Mouse (Mus musculus) hindbrain, embryonic 11.5 days (tissue): Measurements from ENCODE around the gene Neurl3. TPM values are rescaled to one million over a fixed set of nuclear protein-coding genes. Genes with fewer than 3 reads are reported as not detected.

ENCODE experiments used
- ATAC-seq: fragments of 200-750 bp; cut with Nextera tagmentation; 2 replicates; pipeline ENCODE4 v1.8.0; 2017; ENCODE audit warnings: mild to moderate bottlenecking, moderate TSS enrichment, moderate library complexity; ENCODE audit not compliant: low FRiP score
- DNase-seq: peaks from one replicate; pipeline ENCODE4 v3.0.0-alpha.2; 2015; ENCODE audit warnings: low spot score
- H3K27ac ChIP-seq: fragments of 300-500 bp; sonication (generic); 2 replicates; pipeline ENCODE4 v1.5.1; 2014; ENCODE audit warnings: mild to moderate bottlenecking, low read depth, low read length
- H3K27me3 ChIP-seq: fragments of 300-500 bp; sonication (generic); 2 replicates; pipeline ENCODE4 v1.6.1; 2014; ENCODE audit warnings: mild to moderate bottlenecking, low read length, moderate library complexity, mixed read lengths; ENCODE audit not compliant: control insufficient read depth, insufficient read depth
- H3K36me3 ChIP-seq: fragments of 300-500 bp; sonication (generic); 2 replicates; pipeline ENCODE4 v1.6.1; 2014; ENCODE audit warnings: mild to moderate bottlenecking, low read length, moderate library complexity, mixed read lengths; ENCODE audit not compliant: control insufficient read depth, insufficient read depth
- H3K4me1 ChIP-seq: fragments of 300-500 bp; sonication (generic); replicated peaks from 2 replicates; pipeline ENCODE4 v1.6.1; 2014; ENCODE audit warnings: low read length, mixed read lengths; ENCODE audit not compliant: control insufficient read depth, insufficient read depth
- H3K4me2 ChIP-seq: fragments of 300-500 bp; sonication (generic); replicated peaks from 2 replicates; pipeline ENCODE4 v1.6.1; 2014; ENCODE audit warnings: mild to moderate bottlenecking, low read depth, low read length
- H3K4me3 ChIP-seq: fragments of 300-500 bp; sonication (generic); 2 replicates; pipeline ENCODE4 v1.5.1; 2014; ENCODE audit warnings: low read depth, low read length
- H3K9ac ChIP-seq: fragments of 300-500 bp; sonication (generic); 2 replicates; pipeline ENCODE4 v1.6.1; 2014; ENCODE audit warnings: low read depth, low read length
- H3K9me3 ChIP-seq: fragments of 300-500 bp; sonication (generic); 2 replicates; pipeline ENCODE4 v1.6.1; 2016; ENCODE audit warnings: low read length; ENCODE audit not compliant: control insufficient read depth
- WGBS: fragments of 180-500 bp; shearing (Covaris S2); extraction: QIAGEN DNeasy Blood & Tissue Kit; methylation state at CpG from one replicate; pipeline ENCODE4 v1.1.7; 2014; 5-methylcytosine and 5-hydroxymethylcytosine counted together
- polyA plus RNA-seq: library from polyadenylated mRNA; unstranded; fragments of >200 nt; fragmentation: Nextera tagmentation; extraction: Ambion mirVana; gene quantifications from 2 replicates; pipeline ENCODE4 v1.2.1, GENCODE M21; 2014

Gene Neurl3
- polyA plus RNA-seq, 1 experiment from 2014 or later: 1.3 TPM

DNA sequence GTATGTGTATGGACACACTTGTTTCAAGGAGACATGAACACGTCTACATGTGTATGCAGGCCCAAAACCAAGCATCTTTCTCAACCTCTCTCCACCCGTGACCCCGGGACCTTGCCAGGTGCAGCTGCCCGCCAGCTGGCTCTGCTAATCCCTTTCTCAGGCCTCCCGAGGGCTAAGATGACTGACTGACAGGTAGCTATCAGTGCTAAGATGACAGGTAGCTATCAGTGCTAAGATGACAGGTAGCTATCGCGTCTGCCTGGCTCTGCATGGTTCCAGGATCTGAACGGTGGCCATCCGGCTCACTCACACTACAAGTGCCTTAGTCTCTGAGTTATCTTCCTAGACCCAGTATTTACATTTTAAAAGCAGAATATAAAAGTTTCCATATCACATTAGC lies 46.0 kb downstream of the Neurl3 start:
- Histone ChIP-seq H3K4me3 (no peak overlapping the region), H3K4me2 (no peak overlapping the region), H3K36me3 (peaks cover 3% of the 10 kb centered on the region; the same call in 1 of the 2 replicates), H3K9me3 (no peaks in the 10 kb centered on the region), H3K27me3 (no peaks in the 10 kb centered on the region), H3K9ac (no peak overlapping the region), H3K4me1 (no peaks in the 10 kb centered on the region), H3K27ac (no peak overlapping the region)
- 89% methylated on average over 9 of the region's 9 CpGs for WGBS
- no peak for DNase-seq
- ATAC-seq: no peak

DNA sequence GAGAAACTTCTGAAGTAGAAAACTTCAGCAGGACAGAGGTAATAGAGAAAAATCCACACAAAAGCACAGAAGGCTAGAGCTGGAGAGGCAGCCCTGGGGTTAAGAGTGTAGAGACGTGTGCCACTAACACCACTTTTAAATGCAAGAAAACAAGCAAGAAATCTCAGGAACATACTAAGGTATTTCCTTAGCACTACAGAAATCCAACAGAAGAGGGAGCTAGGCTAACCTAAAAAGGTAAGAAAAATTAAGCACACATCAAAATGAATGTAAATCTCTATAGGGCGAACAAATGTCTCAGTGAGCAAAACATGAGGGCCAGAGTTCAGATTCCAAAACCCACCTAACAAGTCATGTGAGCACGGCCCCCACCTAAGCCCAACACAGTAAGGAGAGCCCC lies 49.8 kb downstream of the Neurl3 start:
- WGBS: 91% methylated on average over 3 of the region's 3 CpGs
- H3K4me2 ChIP-seq: no peak overlapping the region
- H3K4me1 ChIP-seq: no peaks in the 10 kb centered on the region
- no peak overlapping the region for H3K27ac ChIP-seq
- DNase-seq (no peak), ATAC-seq (no peak)
- H3K9ac ChIP-seq: no peak overlapping the region
- no peaks in the 10 kb centered on the region for H3K9me3 ChIP-seq
- 0 out of 2 replicates have a peak, but pooled peaks cover 2% of the 10 kb centered on the region for H3K36me3 ChIP-seq
- no peak overlapping the region for H3K4me3 ChIP-seq
- H3K27me3 ChIP-seq: no peaks in the 10 kb centered on the region

Other genes with a start within 250 kb of the Neurl3 start
- 10.7 and 14.9 TPM in 2 replicates for gene Hs6st1, start 206.3 kb downstream of the Neurl3 start, polyA plus RNA-seq
- 76.3 and 97.6 TPM in 2 replicates for gene Uggt1, start 30.0 kb downstream of the Neurl3 start, polyA plus RNA-seq
- gene Arid5a, start 33.1 kb upstream of the Neurl3 start, polyA plus RNA-seq: 1.9 and 2.7 TPM in 2 replicates
- gene Kansl3, start 94.5 kb upstream of the Neurl3 start, polyA plus RNA-seq: 30.5 and 31.0 TPM in 2 replicates
- 1.1 and 1.2 TPM in 2 replicates for gene Fer1l5, start 97.6 kb upstream of the Neurl3 start, polyA plus RNA-seq
- 35.7 and 45.3 TPM in 2 replicates for gene Lman2l, start 170.6 kb upstream of the Neurl3 start, polyA plus RNA-seq
- gene Cnnm4, start 196.9 kb upstream of the Neurl3 start, polyA plus RNA-seq: 9.5 and 10.4 TPM in 2 replicates
- gene Cnnm3, start 237.2 kb upstream of the Neurl3 start, polyA plus RNA-seq: 3.9 and 7.9 TPM in 2 replicates